Mouse (Mus musculus) thymus, adult 2 months (tissue): ENCODE data around the gene D630045J12Rik.

ENCODE experiments used
- CTCF ChIP-seq: fragments of 200-500 bp; IDR thresholded peaks from 2 replicates; pipeline ENCODE4 v1.5.1; 2012; ENCODE audit warnings: mild to moderate bottlenecking, control low read depth, low read length, moderate library complexity, borderline replicate concordance; ENCODE audit not compliant: control insufficient read depth, poor library complexity, insufficient read depth; ENCODE audit errors: extremely low read depth
- POLR2A ChIP-seq: fragments of 200-500 bp; IDR thresholded peaks from 2 replicates; pipeline ENCODE4 v1.6.1; 2012; ENCODE audit warnings: mild to moderate bottlenecking, low read length, control low read depth, moderate library complexity; ENCODE audit not compliant: control insufficient read depth, poor library complexity, insufficient read depth; ENCODE audit errors: extremely low read depth

DNA sequence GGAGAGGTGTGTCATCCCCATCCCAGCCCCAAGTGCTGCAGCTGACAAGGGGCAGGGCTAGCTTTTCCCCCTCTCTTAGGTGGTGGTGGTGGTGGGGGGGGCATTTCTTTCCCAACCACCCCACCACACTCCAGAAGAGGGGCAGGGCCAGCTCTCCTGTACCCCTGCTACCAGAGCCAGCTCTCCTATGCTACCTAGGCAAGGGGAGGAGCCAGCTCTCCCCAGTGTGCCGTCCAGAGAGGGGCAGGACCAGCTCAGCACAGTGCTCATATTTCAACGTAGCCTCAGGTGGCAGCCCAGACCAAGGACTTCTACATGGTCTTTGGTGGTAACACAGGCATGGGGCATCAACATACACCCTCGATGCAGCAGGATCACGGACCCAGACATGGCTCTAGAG, 50.0 kb downstream of the D630045J12Rik start:
- no peak for TF ChIP-seq CTCF
- TF ChIP-seq POLR2A, result no peak
